Mouse (Mus musculus) hindbrain, embryonic 16.5 days (tissue): Measurements from ENCODE around the gene Mctp2. TPM values are rescaled to one million over a fixed set of nuclear protein-coding genes. Genes with fewer than 3 reads are reported as not detected.

Experiments
- ATAC-seq: fragments of 200-750 bp; cut with Nextera tagmentation; 2 replicates; pipeline ENCODE4 v1.8.0; 2017; ENCODE audit warnings: moderate TSS enrichment, moderate library complexity
- H3K27ac ChIP-seq: fragments of 300-500 bp; sonication (generic); 2 replicates; pipeline ENCODE4 v1.5.1; 2014; ENCODE audit warnings: low read depth, mild to moderate bottlenecking, control low read depth, low read length, moderate library complexity
- H3K27me3 ChIP-seq: fragments of 300-500 bp; sonication (generic); replicated peaks from 2 replicates; pipeline ENCODE4 v1.6.1; 2014; ENCODE audit warnings: low read length; ENCODE audit not compliant: control insufficient read depth, insufficient read depth
- H3K36me3 ChIP-seq: fragments of 300-500 bp; sonication (generic); 2 replicates; pipeline ENCODE4 v1.6.1; 2014; ENCODE audit warnings: mild to moderate bottlenecking, low read length, moderate library complexity, mixed read lengths; ENCODE audit not compliant: control insufficient read depth, insufficient read depth
- H3K4me1 ChIP-seq: fragments of 300-500 bp; sonication (generic); 2 replicates; pipeline ENCODE4 v1.6.1; 2014; ENCODE audit warnings: low read depth, low read length; ENCODE audit not compliant: control insufficient read depth, insufficient read depth
- H3K4me2 ChIP-seq: fragments of 300-500 bp; sonication (generic); 2 replicates; pipeline ENCODE4 v1.6.1; 2014; ENCODE audit warnings: mild to moderate bottlenecking, low read length, control low read depth, moderate library complexity
- H3K4me3 ChIP-seq: fragments of 300-500 bp; sonication (generic); 2 replicates; pipeline ENCODE4 v1.5.1; 2014; ENCODE audit warnings: mild to moderate bottlenecking, low read length, control low read depth, moderate library complexity
- H3K9ac ChIP-seq: fragments of 300-500 bp; sonication (generic); 2 replicates; pipeline ENCODE4 v1.6.1; 2014; ENCODE audit warnings: low read depth, mild to moderate bottlenecking, control low read depth, low read length, moderate library complexity
- H3K9me3 ChIP-seq: fragments of 300-500 bp; sonication (generic); 2 replicates; pipeline ENCODE4 v1.6.1; 2014; ENCODE audit warnings: mild to moderate bottlenecking, low read length, moderate library complexity; ENCODE audit not compliant: control insufficient read depth
- WGBS: fragments of 180-500 bp; shearing (Covaris S2); extraction: QIAGEN DNeasy Blood & Tissue Kit; methylation state at CpG from one replicate; pipeline ENCODE4 v1.1.7; 2014; 5-methylcytosine and 5-hydroxymethylcytosine counted together
- polyA plus RNA-seq: library from polyadenylated mRNA; unstranded; fragments of >200 nt; fragmentation: Nextera tagmentation; extraction: Ambion mirVana; gene quantifications from 2 replicates; pipeline ENCODE4 v1.2.1, GENCODE M21; 2015

Gene Mctp2
- polyA plus RNA-seq, 1 experiment from 2014 or later: 0.74 TPM

DNA sequence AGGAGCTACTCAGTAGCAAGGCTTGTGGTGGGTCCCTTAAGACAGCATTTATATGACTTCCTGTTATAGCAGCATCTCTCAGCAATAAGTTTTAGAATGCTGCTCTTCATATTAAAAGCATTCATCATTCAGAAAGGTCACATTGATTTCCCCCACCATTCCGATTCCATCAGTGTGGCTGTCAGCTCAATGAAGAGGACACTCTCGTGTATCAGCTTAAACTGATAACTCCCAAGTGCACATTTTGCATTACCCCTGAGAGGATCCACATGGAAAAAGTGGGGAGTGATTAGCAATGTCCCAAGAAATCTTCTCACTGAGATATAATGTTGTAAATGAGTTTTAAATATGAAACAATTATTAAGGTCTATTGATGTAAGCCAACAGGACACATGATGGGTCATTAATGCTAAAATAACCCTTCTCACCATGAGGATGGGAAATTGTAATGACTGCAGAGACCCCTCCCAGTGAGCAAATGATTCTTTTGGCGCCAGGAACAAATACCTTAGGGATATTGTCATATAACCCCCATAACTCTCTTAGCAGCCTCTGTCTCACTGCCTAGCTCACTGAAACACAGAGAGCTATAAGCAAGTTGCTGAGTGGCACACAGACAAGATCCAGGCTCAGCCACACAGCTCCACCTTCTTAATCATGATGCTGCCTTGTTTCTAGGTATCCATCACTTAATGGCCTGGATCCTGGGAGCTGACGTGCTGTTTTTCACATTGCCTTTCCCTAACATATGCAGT is 12.4 kb downstream of the Mctp2 start:
- H3K27me3 ChIP-seq: no peaks in the 10 kb centered on the region
- WGBS: 47% methylated on average over 4 of the region's 4 CpGs
- H3K4me1 ChIP-seq: no peaks in the 10 kb centered on the region
- H3K9me3 ChIP-seq: no peaks in the 10 kb centered on the region
- H3K27ac ChIP-seq: no peak overlapping the region
- no peak overlapping the region for H3K4me2 ChIP-seq
- ATAC-seq: peak; percentile 48; the same call in 1 of the 2 replicates
- no peak overlapping the region for H3K4me3 ChIP-seq
- H3K36me3 ChIP-seq: no peaks in the 10 kb centered on the region
- H3K9ac ChIP-seq: no peak overlapping the region

DNA sequence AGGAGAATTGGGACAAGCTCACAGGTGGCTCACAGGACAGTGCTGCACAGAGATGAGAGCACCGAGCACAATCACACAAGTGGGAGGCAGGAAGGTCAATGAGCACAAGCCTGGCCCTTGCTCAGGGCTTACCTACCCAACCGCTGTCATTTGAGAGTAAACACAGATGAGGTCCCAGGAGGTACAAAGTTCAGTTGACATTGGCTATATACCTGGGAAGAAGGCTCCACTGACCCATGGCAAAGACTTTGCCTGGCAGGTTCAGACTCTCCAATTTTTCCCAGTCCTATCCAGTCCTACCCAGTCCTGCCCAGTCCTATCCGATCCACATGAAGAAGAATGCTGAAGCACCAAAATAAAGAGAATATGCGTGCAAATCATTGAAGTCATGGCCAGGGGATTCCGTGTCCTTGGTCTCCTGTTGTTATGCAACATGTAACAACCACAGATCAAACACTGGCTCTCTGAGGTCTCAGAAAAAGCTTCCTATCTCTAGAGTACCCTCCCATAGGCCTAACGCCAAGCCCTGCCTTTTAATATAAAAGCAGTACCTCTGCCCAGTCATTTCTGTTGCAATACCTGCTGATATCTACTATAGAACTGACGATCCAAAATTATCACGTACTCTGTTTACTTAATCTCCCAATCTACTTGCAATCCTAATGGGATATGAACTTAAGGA is 14.0 kb downstream of the Mctp2 start:
- H3K4me1 ChIP-seq: no peaks in the 10 kb centered on the region
- no peak overlapping the region for H3K4me3 ChIP-seq
- H3K27ac ChIP-seq: no peak overlapping the region
- no peak for ATAC-seq
- WGBS: 91% methylated on average over 8 of the region's 8 CpGs
- no peak overlapping the region for H3K4me2 ChIP-seq
- no peak overlapping the region for H3K9ac ChIP-seq
- no peaks in the 10 kb centered on the region for H3K36me3 ChIP-seq
- H3K9me3 ChIP-seq: no peaks in the 10 kb centered on the region
- H3K27me3 ChIP-seq: no peaks in the 10 kb centered on the region

DNA sequence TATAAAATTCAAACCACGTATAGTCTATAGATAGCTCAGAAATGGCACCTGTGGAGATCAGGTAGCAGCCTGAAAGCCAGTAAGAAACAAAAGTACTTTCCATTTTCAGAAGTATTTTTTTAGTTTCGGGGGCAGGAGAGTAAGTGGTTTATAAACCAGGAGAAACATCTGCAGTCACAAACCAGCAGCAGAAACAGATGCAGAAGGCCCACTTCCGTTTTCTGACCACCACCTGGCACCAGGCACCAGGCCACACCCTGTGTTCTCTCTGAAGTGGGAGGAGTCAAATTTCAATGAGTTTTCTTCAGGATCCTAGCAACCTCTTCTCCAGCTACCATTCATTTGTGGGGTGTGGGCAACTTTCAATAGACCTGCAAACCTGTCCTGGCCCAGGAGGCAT is 25.7 kb downstream of the Mctp2 start:
- Histone ChIP-seq H3K4me1 (no peaks in the 10 kb centered on the region), H3K36me3 (no peaks in the 10 kb centered on the region), H3K9ac (no peak overlapping the region), H3K4me2 (no peak overlapping the region), H3K27me3 (no peaks in the 10 kb centered on the region), H3K27ac (no peak overlapping the region), H3K4me3 (no peak overlapping the region), H3K9me3 (no peaks in the 10 kb centered on the region)
- ATAC-seq: no peak
- WGBS: 81% methylated on average over 3 of the region's 3 CpGs

- Histone ChIP-seq H3K4me2 (no peak overlapping the region), H3K4me3 (no peak overlapping the region), H3K9me3 (no peaks in the 10 kb centered on the region), H3K9ac (no peak overlapping the region), H3K4me1 (no peaks in the 10 kb centered on the region), H3K27me3 (no peaks in the 10 kb centered on the region), H3K27ac (no peak overlapping the region), H3K36me3 (no peaks in the 10 kb centered on the region)
- whole genome bisulfite sequencing: 79% methylated on average over 2 of the region's 2 CpGs
- no peak for ATAC-seq
Observed at GRCm38 (mm10) chr7:72278412-72278811, 28.0 kb downstream of the Mctp2 start.

- ATAC-seq: no peak
- Histone ChIP-seq H3K27ac (no peak overlapping the region), H3K9ac (no peak overlapping the region), H3K4me2 (no peak overlapping the region), H3K4me1 (no peaks in the 10 kb centered on the region), H3K27me3 (no peaks in the 10 kb centered on the region), H3K4me3 (no peak overlapping the region), H3K9me3 (no peaks in the 10 kb centered on the region), H3K36me3 (no peaks in the 10 kb centered on the region)
- 91% methylated on average over 5 of the region's 5 CpGs for WGBS
Observed at GRCm38 (mm10) chr7:72275513-72275912, 30.9 kb downstream of the Mctp2 start.

GRCm38 (mm10) chr7:72271546-72271945 is 34.9 kb downstream of the Mctp2 start:
- no peak overlapping the region for H3K4me3 ChIP-seq
- no peak for ATAC-seq
- H3K27me3 ChIP-seq: no peaks in the 10 kb centered on the region
- no peak overlapping the region for H3K27ac ChIP-seq
- 83% methylated on average over 6 of the region's 6 CpGs for WGBS
- H3K4me2 ChIP-seq: no peak overlapping the region
- H3K4me1 ChIP-seq: no peaks in the 10 kb centered on the region
- H3K9ac ChIP-seq: no peak overlapping the region
- no peaks in the 10 kb centered on the region for H3K9me3 ChIP-seq
- H3K36me3 ChIP-seq: no peaks in the 10 kb centered on the region

GRCm38 (mm10) chr7:72269994-72270393 is 36.4 kb downstream of the Mctp2 start:
- no peak for ATAC-seq
- Histone ChIP-seq H3K27me3 (no peaks in the 10 kb centered on the region), H3K4me2 (no peak overlapping the region), H3K9me3 (no peaks in the 10 kb centered on the region), H3K9ac (no peak overlapping the region), H3K36me3 (no peaks in the 10 kb centered on the region), H3K4me1 (no peaks in the 10 kb centered on the region), H3K4me3 (no peak overlapping the region), H3K27ac (no peak overlapping the region)
- 87% methylated on average over 6 of the region's 6 CpGs for WGBS

- H3K36me3 ChIP-seq: no peaks in the 10 kb centered on the region
- H3K9me3 ChIP-seq: no peaks in the 10 kb centered on the region
- no peak for ATAC-seq
- no peaks in the 10 kb centered on the region for H3K4me1 ChIP-seq
- no peak overlapping the region for H3K27ac ChIP-seq
- H3K4me2 ChIP-seq: no peak overlapping the region
- no peak overlapping the region for H3K9ac ChIP-seq
- 92% methylated on average over 8 of the region's 8 CpGs for WGBS
- no peaks in the 10 kb centered on the region for H3K27me3 ChIP-seq
- no peak overlapping the region for H3K4me3 ChIP-seq
Observed at GRCm38 (mm10) chr7:72260766-72261655, 45.4 kb downstream of the Mctp2 start.

DNA sequence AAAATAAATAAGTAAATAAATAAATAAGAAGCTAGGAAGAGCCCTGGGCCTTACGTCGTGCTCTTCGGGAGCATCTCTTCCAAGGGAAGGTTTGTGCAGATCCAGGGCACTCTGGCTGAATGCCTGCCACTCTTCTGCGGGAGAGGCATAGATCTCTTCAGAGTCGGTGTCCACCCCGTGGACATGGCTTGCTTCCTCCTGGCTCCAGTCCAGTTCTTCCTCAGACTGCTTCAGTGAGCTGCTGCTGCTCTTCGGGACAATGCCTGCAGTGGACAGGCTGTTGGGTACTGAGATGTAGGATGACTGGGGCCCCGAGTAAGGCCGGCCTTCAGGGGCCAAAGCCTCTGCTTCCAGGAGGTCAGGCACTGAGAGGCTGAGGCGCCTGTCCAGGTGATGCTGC is 47.4 kb downstream of the Mctp2 start:
- no peak for ATAC-seq
- no peaks in the 10 kb centered on the region for H3K9me3 ChIP-seq
- no peaks in the 10 kb centered on the region for H3K27me3 ChIP-seq
- H3K4me1 ChIP-seq: no peaks in the 10 kb centered on the region
- H3K4me2 ChIP-seq: no peak overlapping the region
- WGBS: 82% methylated on average over 10 of the region's 10 CpGs
- H3K4me3 ChIP-seq: no peak overlapping the region
- H3K9ac ChIP-seq: no peak overlapping the region
- no peaks in the 10 kb centered on the region for H3K36me3 ChIP-seq
- H3K27ac ChIP-seq: no peak overlapping the region
